Mouse (Mus musculus) stomach, postnatal 0 days (tissue): ENCODE data around the gene Ttc13.

Experiments used
- CTCF ChIP-seq: IDR thresholded peaks from 2 replicates; pipeline ENCODE4 v1.5.1; 2016; ENCODE audit warnings: antibody characterized with exemption, low read depth, mild to moderate bottlenecking, moderate library complexity
- EP300 ChIP-seq: optimal IDR thresholded peaks from 2 replicates; pipeline ENCODE3; 2016; ENCODE audit warnings: antibody characterized with exemption

GRCm38 (mm10) chr8:124652546-124652945, 69.2 kb downstream of the Ttc13 start:
- no peak for TF ChIP-seq CTCF
- TF ChIP-seq EP300: no peak
